Mouse (Mus musculus) MEL (cell line): ENCODE results near the gene Timd4. TPM values are rescaled to one million over a fixed set of nuclear protein-coding genes. Genes with fewer than 3 reads are reported as not detected.

Source experiments
- DNase-seq: peaks from one replicate; pipeline ENCODE4 v3.0.0; 2011; ENCODE audit warnings: low read depth, low spot score
- H3K27ac ChIP-seq: 2 replicates; pipeline ENCODE4 v1.5.1; 2012; ENCODE audit warnings: low read depth, mild to moderate bottlenecking, control low read depth, low read length, moderate library complexity; ENCODE audit not compliant: control insufficient read depth
- H3K27me3 ChIP-seq, 2 experiments: fragments of 150-350 bp in 1 of 2; sonication (generic) in 1 of 2; 2 replicates each; pipeline ENCODE4 v1.6.1; 2012; ENCODE audit warnings: low read length in 2 of 2, mild to moderate bottlenecking in 2 of 2, improper control_type of control experiment in 1 of 2, moderate library complexity in 1 of 2; ENCODE audit not compliant: insufficient read depth in 2 of 2, control insufficient read depth in 1 of 2
- H3K36me3 ChIP-seq, 2 experiments: 2 replicates each; pipeline ENCODE4 v1.6.1; 2012 to 2014; ENCODE audit warnings: low read length in 2 of 2, improper control_type of control experiment in 1 of 2, inconsistent platforms in 1 of 2, mild to moderate bottlenecking in 1 of 2; ENCODE audit not compliant: insufficient read depth in 2 of 2, control insufficient read depth in 1 of 2
- H3K4me1 ChIP-seq, 2 experiments: fragments of 150-350 bp in 1 of 2; sonication (generic) in 1 of 2; 2 replicates each; pipeline ENCODE4 v1.6.1; 2012; ENCODE audit warnings: low read length in 2 of 2, improper control_type of control experiment in 1 of 2, mild to moderate bottlenecking in 1 of 2; ENCODE audit not compliant: insufficient read depth in 2 of 2, control insufficient read depth in 1 of 2
- H3K4me3 ChIP-seq, 2 experiments: fragments of 150-350 bp in 1 of 2; sonication (generic) in 1 of 2; 2 replicates each; pipeline ENCODE4 v1.5.1; 2012; ENCODE audit warnings: low read depth in 2 of 2, low read length in 2 of 2, mild to moderate bottlenecking in 2 of 2, moderate library complexity in 2 of 2, control low read depth in 1 of 2, improper control_type of control experiment in 1 of 2; ENCODE audit not compliant: control insufficient read depth in 1 of 2, insufficient read depth in 1 of 2
- H3K79me2 ChIP-seq: 2 replicates; pipeline ENCODE4 v1.6.1; 2012; ENCODE audit warnings: mild to moderate bottlenecking, low read length, moderate library complexity; ENCODE audit not compliant: control insufficient read depth, poor library complexity, insufficient read depth
- H3K9ac ChIP-seq: 2 replicates; pipeline ENCODE4 v1.6.1; 2012; ENCODE audit warnings: low read depth, mild to moderate bottlenecking, control low read depth, low read length, moderate library complexity; ENCODE audit not compliant: control insufficient read depth, poor library complexity, severe bottlenecking
- H3K9me3 ChIP-seq: fragments of 150-350 bp; sonication (generic); replicated peaks from 2 replicates; pipeline ENCODE4 v1.6.1; 2012; ENCODE audit warnings: mild to moderate bottlenecking, low read length, improper control_type of control experiment, moderate library complexity; ENCODE audit not compliant: insufficient read depth
- CHD2 ChIP-seq: IDR thresholded peaks from 2 replicates; pipeline ENCODE4 v1.6.1; 2011; ENCODE audit warnings: low read length, improper control_type of control experiment
- EP300 ChIP-seq, 2 experiments: IDR thresholded peaks; 2 replicates each; pipeline ENCODE4 v1.6.1; 2011; ENCODE audit warnings: improper control_type of control experiment in 2 of 2, low read length in 2 of 2, low read depth in 1 of 2, mild to moderate bottlenecking in 1 of 2
- ETS1 ChIP-seq: IDR thresholded peaks from 2 replicates; pipeline ENCODE4 v1.6.1; 2012; ENCODE audit warnings: low read depth, mild to moderate bottlenecking, inconsistent platforms, low read length, improper control_type of control experiment, moderate library complexity
- GATA1 ChIP-seq: IDR thresholded peaks from 2 replicates; pipeline ENCODE4 v1.6.1; 2011; ENCODE audit warnings: low read depth, low read length, improper control_type of control experiment
- HCFC1 ChIP-seq: IDR thresholded peaks from 2 replicates; pipeline ENCODE4 v1.6.1; 2012; ENCODE audit warnings: low read depth, mild to moderate bottlenecking, inconsistent platforms, low read length, improper control_type of control experiment, moderate library complexity
- JUND ChIP-seq: IDR thresholded peaks from 2 replicates; pipeline ENCODE4 v1.6.1; 2011; ENCODE audit warnings: low read depth, mild to moderate bottlenecking, improper control_type of control experiment, low read length
- MAFK ChIP-seq: IDR thresholded peaks from 2 replicates; pipeline ENCODE4 v1.6.1; 2011; ENCODE audit warnings: low read depth, mild to moderate bottlenecking, low read length, improper control_type of control experiment, borderline replicate concordance
- MEF2A ChIP-seq: IDR thresholded peaks from 2 replicates; pipeline ENCODE4 v1.6.1; 2014; ENCODE audit warnings: low read depth, mild to moderate bottlenecking, inconsistent platforms, low read length, improper control_type of control experiment; ENCODE audit not compliant: poor library complexity, insufficient replicate concordance, severe bottlenecking; ENCODE audit errors: extremely low read depth
- MYB ChIP-seq: IDR thresholded peaks from 2 replicates; pipeline ENCODE4 v1.6.1; 2011; ENCODE audit warnings: mild to moderate bottlenecking, low read depth, low read length, improper control_type of control experiment
- POLR2AphosphoS5 ChIP-seq: IDR thresholded peaks from 2 replicates; pipeline ENCODE4 v1.6.1; 2012; ENCODE audit warnings: low read depth, borderline replicate concordance, mild to moderate bottlenecking, inconsistent platforms, low read length, moderate library complexity, mixed read lengths
- SMC3 ChIP-seq: IDR thresholded peaks from 2 replicates; pipeline ENCODE4 v1.6.1; 2011; ENCODE audit warnings: low read depth, low read length, improper control_type of control experiment
- TAL1 ChIP-seq: IDR thresholded peaks from 2 replicates; pipeline ENCODE4 v1.6.1; 2012; ENCODE audit warnings: mild to moderate bottlenecking, inconsistent platforms, low read length, moderate library complexity, mixed read lengths
- USF2 ChIP-seq, 2 experiments: IDR thresholded peaks; 2 replicates each; pipeline ENCODE4 v1.6.1; 2011 to 2012; ENCODE audit warnings: improper control_type of control experiment in 2 of 2, low read length in 2 of 2, borderline replicate concordance in 1 of 2, inconsistent platforms in 1 of 2, low read depth in 1 of 2, mild to moderate bottlenecking in 1 of 2; ENCODE audit not compliant: insufficient read depth in 1 of 2
- ZNF384 ChIP-seq: IDR thresholded peaks from 2 replicates; pipeline ENCODE4 v1.6.1; 2012; ENCODE audit warnings: low read depth, mild to moderate bottlenecking, inconsistent platforms, low read length, improper control_type of control experiment
- polyA plus RNA-seq, 2 experiments: library from polyadenylated mRNA; stranded (reverse) in 1 of 2; unstranded in 1 of 2; fragments of >175 nt in 1 of 2; fragments of >200 nt in 1 of 2; gene quantifications; 2 replicates each; pipeline versions ENCODE4 v1.2.1 to v1.2.4; 2012; ENCODE audit warnings: low replicate concordance in 2 of 2, low read depth in 1 of 2; ENCODE audit not compliant: insufficient read length in 2 of 2, insufficient read depth in 1 of 2, missing spikeins in 1 of 2
- total RNA-seq: library from RNA; depleted of rRNA; stranded (reverse); fragments of 300-350 nt; gene quantifications from 2 replicates; pipeline ENCODE4 v1.2.3, GENCODE M21; 2012; rRNA removed

Gene Timd4
- not detected in 2 replicates for total RNA-seq
- polyA plus RNA-seq, result not detected

DNA sequence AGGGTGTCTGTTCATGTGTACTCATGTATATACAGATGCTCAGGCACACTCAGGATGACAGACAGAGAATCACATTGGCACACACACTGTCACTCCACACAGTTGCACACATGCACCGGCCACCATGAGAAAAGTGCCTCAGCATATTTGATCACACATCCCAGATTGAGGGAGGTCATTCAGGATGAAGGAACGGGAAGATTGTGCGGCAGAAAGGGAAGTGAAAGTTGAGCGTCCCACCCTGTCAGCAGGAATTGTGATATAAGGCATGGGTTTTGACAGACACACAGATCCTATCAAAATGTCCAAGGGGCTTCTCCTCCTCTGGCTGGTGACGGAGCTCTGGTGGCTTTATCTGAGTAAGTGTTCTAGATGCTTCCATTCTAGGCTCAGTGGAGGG is at the start of gene Timd4:
Timd4 (plus strand) TSS at position 290 of the 400 bp plus-strand sequence.
- Histone ChIP-seq H3K4me3 (no peak within 1 kb of the TSS), H3K9ac (no peak within 1 kb of the TSS), H3K9me3 (no peaks in the 10 kb centered on the region; the same call in 1 of the 2 replicates), H3K27ac (no peak within 1 kb of the TSS), H3K79me2 (no peaks in the 10 kb centered on the region), H3K27me3 (no peaks in the 10 kb centered on the region), H3K36me3 (no peaks in the 10 kb centered on the region), H3K4me1 (no peaks in the 10 kb centered on the region)
- TF ChIP-seq HCFC1 (no peak), MEF2A (no peak), CHD2 (no peak), ETS1 (no peak), JUND (no peak), POLR2AphosphoS5 (no peak), SMC3 (no peak), ZNF384 (no peak), MAFK (no peak), GATA1 (no peak), TAL1 (no peak), MYB (no peak)
- no peak for DNase-seq

DNA sequence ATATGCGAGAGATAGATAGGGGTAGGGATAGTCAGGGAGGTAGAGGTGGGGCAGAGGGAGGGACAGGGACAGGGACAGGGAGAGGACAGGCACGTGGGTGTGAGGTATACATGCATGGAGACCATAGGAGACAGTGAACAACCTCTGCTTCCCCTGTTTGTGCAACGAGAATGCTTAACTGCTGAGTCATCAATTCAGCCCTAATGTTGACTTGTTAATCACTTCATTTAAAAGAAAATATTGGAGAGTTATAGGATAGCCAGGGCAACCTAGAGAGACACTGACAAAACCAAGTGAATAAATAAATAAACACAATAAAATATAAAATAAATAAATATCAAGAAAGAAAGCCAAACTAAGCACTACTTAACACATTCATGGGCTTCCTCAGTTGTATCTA is 33.7 kb upstream of the Timd4 start:
- TF ChIP-seq MAFK (peak; percentile 73), EP300 (IDR thresholded peaks at IDR 0.05; ENCODE audit: low read depth in 1 of 2, low read length in 2 of 2) (no peak), USF2 (IDR thresholded peaks at IDR 0.05; ENCODE audit: borderline replicate concordance in 1 of 2, insufficient read depth in 1 of 2, low read depth in 1 of 2, low read length in 2 of 2) (no peak), MEF2A (no peak), ETS1 (no peak), GATA1 (no peak), JUND (no peak)
- Histone ChIP-seq H3K4me1 (no peaks in the 10 kb centered on the region), H3K27ac (no peak overlapping the region), H3K27me3 (no peaks in the 10 kb centered on the region), H3K79me2 (no peaks in the 10 kb centered on the region), H3K9ac (no peak overlapping the region), H3K36me3 (no peaks in the 10 kb centered on the region), H3K4me3 (no peak overlapping the region), H3K9me3 (no peaks in the 10 kb centered on the region)
- no peak for DNase-seq
